Mouse (Mus musculus): ENCODE results near the gene Cerk. TPM values are rescaled to one million over a fixed set of nuclear protein-coding genes. Genes with fewer than 3 reads are reported as not detected.

Gene Cerk
- total and polyA plus RNA-seq, 3 experiments = 2.5 to 10.3 (median 4.4) TPM

DNA sequence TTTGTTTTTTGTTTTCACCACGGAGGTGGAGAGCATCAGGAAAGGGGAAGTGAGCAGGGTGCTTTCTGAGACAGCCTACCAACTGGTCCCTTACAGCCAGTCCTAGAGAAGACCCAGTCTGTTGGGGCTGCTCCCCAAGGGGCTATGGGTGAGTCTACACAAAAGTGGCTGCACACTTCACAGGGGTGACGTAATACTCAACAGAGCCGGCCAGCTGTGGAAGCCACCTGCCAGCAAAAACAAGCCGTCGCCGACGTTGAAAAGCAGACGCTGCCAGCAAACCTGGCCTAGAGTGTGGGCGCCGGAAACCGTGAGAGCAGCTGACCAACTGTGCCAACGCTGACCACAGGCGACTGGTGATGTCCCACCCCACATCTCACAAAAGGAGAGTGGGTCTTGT lies 3.3 kb downstream of the Cerk start:
- H3K36me3 ChIP-seq (replicated peaks in 1 of 2; ENCODE audit: control insufficient read depth in 1 of 2, insufficient read depth in 1 of 2, low read length in 1 of 2) = no peaks in the 10 kb centered on the region
- peak overlapping the region; percentile 65 for H3K4me2 ChIP-seq (ENCODE audit: insufficient read depth, low read depth, poor library complexity, severe bottlenecking)
- peak overlapping the region; percentile 64 for H3K9ac ChIP-seq (ENCODE audit: insufficient read depth, low read depth)
- H3K4me1 ChIP-seq (ENCODE audit: control insufficient read depth in 1 of 2, insufficient read depth in 2 of 2) = peaks cover 20 to 60% of the 10 kb centered on the region in 2 experiments
- peak overlapping the region in 2 of 3 experiments; percentile 11 to 41 for H3K4me3 ChIP-seq (replicated peaks in 1 of 3; ENCODE audit: low read depth in 2 of 3, low read length in 2 of 3, poor library complexity in 1 of 3)
- TF ChIP-seq JUND (conservative IDR thresholded peaks at IDR 0.05; ENCODE audit: low read depth, low read length) = peak; percentile 57; the same call in 1 of the 2 replicates
- 0 out of 2 replicates have a peak, but pooled peaks have one; percentile 7 for TF ChIP-seq MAFK (IDR thresholded peaks at IDR 0.05; ENCODE audit: insufficient replicate concordance, low read length)
- TF ChIP-seq IRF4 (IDR thresholded peaks at IDR 0.05; ENCODE audit: low read depth, low read length) = peak; percentile 91
- peak; percentile 98 for TF ChIP-seq ETS1 (conservative IDR thresholded peaks at IDR 0.05; ENCODE audit: low read depth, low read length)
- TF ChIP-seq SIN3A (IDR thresholded peaks at IDR 0.05; ENCODE audit: low read length) = peak; percentile 96
- TF ChIP-seq EP300 (IDR thresholded peaks at IDR 0.05; ENCODE audit: low read length) = peak; percentile 87
- peak; percentile 67; the same call in 1 of the 2 replicates for TF ChIP-seq MAZ (IDR thresholded peaks at IDR 0.05; ENCODE audit: low read depth, low read length)
- peak; percentile 30; the same call in 1 of the 2 replicates for TF ChIP-seq POLR2A (IDR thresholded peaks at IDR 0.05; ENCODE audit: low read depth, low read length)
- TF ChIP-seq MXI1 (IDR thresholded peaks at IDR 0.05; ENCODE audit: low read depth, low read length) = peak; percentile 49; the same call in 1 of the 2 replicates
- TF ChIP-seq UBTF (IDR thresholded peaks at IDR 0.05; ENCODE audit: low read depth, low read length) = no peak
- no peak for TF ChIP-seq POLR2AphosphoS2 (IDR thresholded peaks at IDR 0.05; ENCODE audit: low read depth, low read length)
- TF ChIP-seq MEF2A (IDR thresholded peaks at IDR 0.05; ENCODE audit: borderline replicate concordance, low read depth, low read length) = peak; percentile 85
- no peak for TF ChIP-seq KAT2A (IDR thresholded peaks at IDR 0.05; ENCODE audit: insufficient replicate concordance, low read length)
- TF ChIP-seq MYC (IDR thresholded peaks at IDR 0.05; ENCODE audit: low read depth, low read length) = no peak
- TF ChIP-seq GABPA (IDR thresholded peaks at IDR 0.05; ENCODE audit: insufficient replicate concordance, low read depth, low read length) = no peak
- peak; percentile 81 for TF ChIP-seq JUN (IDR thresholded peaks at IDR 0.05; ENCODE audit: insufficient read depth, low read depth, low read length)
- peak; percentile 45; the same call in 1 of the 2 replicates for TF ChIP-seq ELF1 (IDR thresholded peaks at IDR 0.05; ENCODE audit: low read depth, low read length)
- peak; percentile 41; the same call in 1 of the 2 replicates for TF ChIP-seq ZNF384 (IDR thresholded peaks at IDR 0.05; ENCODE audit: low read depth, low read length)
- peak; percentile 95 for TF ChIP-seq BHLHE40 (IDR thresholded peaks at IDR 0.05; ENCODE audit: low read depth, low read length)
- TF ChIP-seq USF2 (conservative IDR thresholded peaks at IDR 0.05; ENCODE audit: low read depth, low read length) = 0 out of 2 replicates have a peak, but pooled peaks have one; percentile 11
- no peak for TF ChIP-seq NRF1 (IDR thresholded peaks at IDR 0.05; ENCODE audit: low read depth, low read length)
- no peak for TF ChIP-seq TBP (conservative IDR thresholded peaks at IDR 0.05; ENCODE audit: low read depth, low read length)
- no peak for TF ChIP-seq MAX (IDR thresholded peaks at IDR 0.05; ENCODE audit: low read length)
- peak; percentile 99 for TF ChIP-seq TCF12 (IDR thresholded peaks at IDR 0.05; ENCODE audit: low read depth, low read length)
- H3K27ac ChIP-seq (ENCODE audit: insufficient read depth, low read depth) = peak overlapping the region; percentile 89
- peak; percentile 96 for DNase-seq (ENCODE audit: extremely low read depth)
- dilution Hi-C loops (cut with MboI; ENCODE audit: extremely low pct_ligation_motif_present, extremely low pct_unique_long_range_greater_than_20kb, low sequenced_read_pairs) (no loop called here), in situ Hi-C loops (cut with MboI; ENCODE audit: low pct_ligation_motif_present, low pct_unique_long_range_greater_than_20kb, low sequenced_read_pairs) (no loop called here)
- H3K79me2 ChIP-seq (replicated peaks; ENCODE audit: control insufficient read depth, extremely low read depth, insufficient read depth, poor library complexity, severe bottlenecking) = no peaks in the 10 kb centered on the region; the same call in 1 of the 2 replicates
- no peaks in the 10 kb centered on the region for H3K9me3 ChIP-seq (replicated peaks; ENCODE audit: low read length)
- peaks cover 50% of the 10 kb centered on the region for H3K27me3 ChIP-seq (replicated peaks)

Data from CH12.LX (cell line).